Mouse (Mus musculus) embryonic facial prominence, embryonic 12.5 days (tissue): ENCODE data around the gene Mypop. TPM values are rescaled to one million over a fixed set of nuclear protein-coding genes. Genes with fewer than 3 reads are reported as not detected.

Experiments
- ATAC-seq: fragments of 200-750 bp; cut with Nextera tagmentation; 2 replicates; pipeline ENCODE4 v1.8.0; 2017; ENCODE audit not compliant: insufficient number of reproducible peaks, insufficient read depth, low FRiP score, low TSS enrichment
- H3K27ac ChIP-seq: fragments of 300-500 bp; sonication (generic); 2 replicates; pipeline ENCODE4 v1.5.1; 2016; ENCODE audit warnings: mild to moderate bottlenecking
- H3K27me3 ChIP-seq: fragments of 300-500 bp; sonication (generic); 2 replicates; pipeline ENCODE4 v1.6.1; 2016; ENCODE audit warnings: mild to moderate bottlenecking, moderate library complexity
- H3K36me3 ChIP-seq: fragments of 300-500 bp; sonication (generic); 2 replicates; pipeline ENCODE4 v1.6.1; 2016; ENCODE audit warnings: mild to moderate bottlenecking
- H3K4me1 ChIP-seq: fragments of 300-500 bp; sonication (generic); 2 replicates; pipeline ENCODE4 v1.6.1; 2016
- H3K4me2 ChIP-seq: fragments of 300-500 bp; sonication (generic); replicated peaks from 2 replicates; pipeline ENCODE4 v1.6.1; 2016; ENCODE audit warnings: mild to moderate bottlenecking, moderate library complexity
- H3K4me3 ChIP-seq: fragments of 300-500 bp; sonication (generic); 2 replicates; pipeline ENCODE4 v1.5.1; 2016; ENCODE audit warnings: mild to moderate bottlenecking
- H3K9ac ChIP-seq: fragments of 300-500 bp; sonication (generic); 2 replicates; pipeline ENCODE4 v1.6.1; 2016; ENCODE audit warnings: mild to moderate bottlenecking, moderate library complexity
- H3K9me3 ChIP-seq: fragments of 300-500 bp; sonication (generic); 2 replicates; pipeline ENCODE4 v1.6.1; 2016; ENCODE audit warnings: mild to moderate bottlenecking, moderate library complexity
- WGBS: fragments of 180-500 bp; shearing (Covaris S2); methylation state at CpG from one replicate; pipeline ENCODE4 v1.1.7; 2016; 5-methylcytosine and 5-hydroxymethylcytosine counted together
- polyA plus RNA-seq: library from polyadenylated mRNA; unstranded; fragments of >200 nt; fragmentation: Nextera tagmentation; extraction: Ambion mirVana; gene quantifications from 2 replicates; pipeline ENCODE4 v1.2.1, GENCODE M21; 2016

Gene Mypop
- polyA plus RNA-seq, 1 experiment from 2014 or later: 7.7 TPM

GRCm38 (mm10) chr7:18962171-18962792, 28.8 kb upstream of the Mypop start:
- Histone ChIP-seq H3K4me1 (peaks cover 10% of the 10 kb centered on the region; the same call in 1 of the 2 replicates), H3K9ac (no peak overlapping the region), H3K36me3 (no peaks in the 10 kb centered on the region), H3K4me2 (peak overlapping the region; percentile 32), H3K27me3 (peaks cover 88% of the 10 kb centered on the region), H3K27ac (no peak overlapping the region), H3K9me3 (no peaks in the 10 kb centered on the region), H3K4me3 (peak overlapping the region; percentile 13)
- WGBS: under 1% methylated on average over 17 of the region's 17 CpGs
- no peak for ATAC-seq

- peaks cover 6% of the 10 kb centered on the region; the same call in 1 of the 2 replicates for H3K4me1 ChIP-seq
- peaks cover 88% of the 10 kb centered on the region for H3K27me3 ChIP-seq
- 2% methylated on average over 20 of the region's 20 CpGs for WGBS
- no peaks in the 10 kb centered on the region for H3K36me3 ChIP-seq
- H3K4me3 ChIP-seq: peak overlapping the region; percentile 13
- H3K9ac ChIP-seq: 0 out of 2 replicates have a peak overlapping the region, but pooled peaks have one; percentile 11
- ATAC-seq: no peak
- peak overlapping the region; percentile 32 for H3K4me2 ChIP-seq
- no peaks in the 10 kb centered on the region for H3K9me3 ChIP-seq
- H3K27ac ChIP-seq: no peak overlapping the region
Measured at GRCm38 (mm10) chr7:18962795-18963194, 28.2 kb upstream of the Mypop start.

DNA sequence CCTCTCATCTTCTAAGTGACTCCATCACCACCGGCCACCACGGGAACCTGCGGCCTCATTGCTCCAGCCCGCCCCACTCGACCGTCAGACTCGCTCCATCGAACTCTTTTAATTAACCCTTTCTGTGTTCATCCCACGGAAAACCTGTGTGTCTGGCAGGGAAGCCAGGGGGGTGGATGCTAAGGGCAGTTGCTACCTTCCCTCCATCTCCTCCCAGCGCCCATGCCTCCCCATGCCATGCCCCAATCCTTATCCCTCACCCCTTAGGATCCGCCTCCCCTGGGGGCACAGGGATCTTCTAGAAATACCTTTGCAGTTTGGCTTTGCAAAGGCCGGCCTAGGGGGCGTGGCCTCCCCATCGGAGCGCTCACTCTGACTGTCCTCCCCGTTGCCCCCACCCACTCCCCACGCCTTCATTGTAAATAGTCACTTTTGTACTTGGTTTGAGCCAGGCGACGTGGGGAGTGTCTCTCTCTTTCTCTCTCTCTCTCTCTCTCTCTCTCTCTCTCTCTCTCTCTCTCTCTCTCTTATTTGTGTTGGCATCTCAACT, 27.7 kb upstream of the Mypop start:
- WGBS: 2% methylated on average over 18 of the region's 19 CpGs
- H3K4me1 ChIP-seq: peaks cover 6% of the 10 kb centered on the region; the same call in 1 of the 2 replicates
- H3K27me3 ChIP-seq: peaks cover 82% of the 10 kb centered on the region
- no peaks in the 10 kb centered on the region for H3K36me3 ChIP-seq
- ATAC-seq: no peak
- no peak overlapping the region for H3K9ac ChIP-seq
- H3K4me3 ChIP-seq: no peak overlapping the region
- H3K27ac ChIP-seq: no peak overlapping the region
- H3K9me3 ChIP-seq: no peaks in the 10 kb centered on the region
- peak overlapping the region; percentile 32 for H3K4me2 ChIP-seq

DNA sequence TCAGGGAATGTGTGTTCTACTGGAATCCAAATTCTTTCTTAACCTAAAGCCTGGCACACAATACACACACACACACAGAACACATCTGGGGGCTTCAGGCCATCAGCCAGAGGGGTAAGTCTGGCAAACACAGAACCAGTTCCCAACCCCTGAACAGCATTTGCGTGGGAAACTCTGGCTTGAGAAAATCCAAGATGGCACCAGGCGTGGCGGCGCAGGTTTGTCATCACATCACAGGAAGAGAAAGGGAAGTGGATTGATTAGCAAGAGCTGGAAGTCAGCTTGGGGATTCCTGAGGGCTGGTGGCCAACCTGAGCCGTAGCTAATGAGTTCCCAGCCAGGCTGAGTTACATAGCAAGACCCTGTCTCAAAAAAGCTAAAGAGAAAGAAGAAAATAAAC, 25.7 kb upstream of the Mypop start:
- no peak overlapping the region for H3K27ac ChIP-seq
- ATAC-seq: no peak
- 82% methylated on average over 5 of the region's 5 CpGs for WGBS
- no peak overlapping the region for H3K4me2 ChIP-seq
- H3K27me3 ChIP-seq: peaks cover 64% of the 10 kb centered on the region
- peaks cover 6% of the 10 kb centered on the region; the same call in 1 of the 2 replicates for H3K4me1 ChIP-seq
- H3K4me3 ChIP-seq: no peak overlapping the region
- H3K36me3 ChIP-seq: no peaks in the 10 kb centered on the region
- no peaks in the 10 kb centered on the region for H3K9me3 ChIP-seq
- H3K9ac ChIP-seq: no peak overlapping the region

- Histone ChIP-seq H3K27me3 (peaks cover 41% of the 10 kb centered on the region), H3K4me3 (no peak overlapping the region), H3K9ac (no peak overlapping the region), H3K4me1 (peaks cover 4% of the 10 kb centered on the region; the same call in 1 of the 2 replicates), H3K4me2 (no peak overlapping the region), H3K36me3 (no peaks in the 10 kb centered on the region), H3K9me3 (no peaks in the 10 kb centered on the region), H3K27ac (no peak overlapping the region)
- 9% methylated on average over 8 of the region's 8 CpGs for WGBS
- peak; percentile 16; the same call in 1 of the 2 replicates for ATAC-seq
Measured at GRCm38 (mm10) chr7:18967603-18968002, 23.4 kb upstream of the Mypop start.

DNA sequence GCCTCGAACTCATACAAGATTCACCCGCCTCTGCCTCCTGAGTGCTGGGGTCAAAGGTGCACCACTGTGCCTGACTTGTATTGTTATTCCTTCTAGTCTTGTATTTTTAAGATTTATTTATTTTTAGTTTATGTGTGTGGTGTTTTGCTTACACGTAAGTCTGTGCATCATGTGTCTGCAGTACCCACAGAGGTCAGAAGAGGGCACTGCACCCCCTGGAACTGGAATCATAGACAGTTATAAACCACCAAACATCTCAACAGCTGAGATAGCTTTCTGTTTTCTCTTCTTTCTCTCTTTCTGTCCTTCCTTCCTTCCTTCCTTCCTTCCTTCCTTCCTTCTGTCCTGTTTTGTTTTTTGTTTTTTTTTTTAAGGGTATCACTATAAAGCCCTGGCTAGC, 20.1 kb upstream of the Mypop start:
- Histone ChIP-seq H3K9ac (no peak overlapping the region), H3K4me3 (no peak overlapping the region), H3K27ac (no peak overlapping the region), H3K27me3 (peaks cover 16% of the 10 kb centered on the region), H3K4me2 (no peak overlapping the region), H3K9me3 (no peaks in the 10 kb centered on the region), H3K36me3 (no peaks in the 10 kb centered on the region), H3K4me1 (no peaks in the 10 kb centered on the region)
- 87% methylated on average over 3 of the region's 3 CpGs for WGBS
- no peak for ATAC-seq

DNA sequence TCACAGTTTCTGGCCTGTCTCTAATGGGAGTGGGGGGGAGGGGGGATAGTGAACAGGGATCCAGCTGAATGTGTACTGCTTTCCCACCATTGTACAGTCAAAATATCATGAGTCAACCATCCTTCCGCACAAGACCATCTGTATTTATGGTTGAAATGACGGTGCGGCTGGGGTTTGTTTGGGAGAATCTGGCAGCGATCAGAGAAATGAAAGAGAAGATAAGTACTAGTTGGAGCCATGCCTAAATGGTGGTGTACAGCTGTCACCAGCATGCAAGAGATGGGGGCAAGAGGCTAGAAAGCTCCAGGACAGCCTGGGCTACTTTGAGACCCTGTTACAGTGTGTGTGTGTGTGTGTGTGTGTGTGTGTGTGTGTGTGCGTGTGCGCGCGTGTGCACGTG, 12.7 kb upstream of the Mypop start:
- Histone ChIP-seq H3K27ac (no peak overlapping the region), H3K4me2 (no peak overlapping the region), H3K4me1 (no peaks in the 10 kb centered on the region), H3K9ac (no peak overlapping the region), H3K4me3 (no peak overlapping the region), H3K27me3 (peaks cover 8% of the 10 kb centered on the region; the same call in 1 of the 2 replicates), H3K36me3 (no peaks in the 10 kb centered on the region), H3K9me3 (no peaks in the 10 kb centered on the region)
- WGBS: 90% methylated on average over 9 of the region's 9 CpGs
- ATAC-seq: no peak

DNA sequence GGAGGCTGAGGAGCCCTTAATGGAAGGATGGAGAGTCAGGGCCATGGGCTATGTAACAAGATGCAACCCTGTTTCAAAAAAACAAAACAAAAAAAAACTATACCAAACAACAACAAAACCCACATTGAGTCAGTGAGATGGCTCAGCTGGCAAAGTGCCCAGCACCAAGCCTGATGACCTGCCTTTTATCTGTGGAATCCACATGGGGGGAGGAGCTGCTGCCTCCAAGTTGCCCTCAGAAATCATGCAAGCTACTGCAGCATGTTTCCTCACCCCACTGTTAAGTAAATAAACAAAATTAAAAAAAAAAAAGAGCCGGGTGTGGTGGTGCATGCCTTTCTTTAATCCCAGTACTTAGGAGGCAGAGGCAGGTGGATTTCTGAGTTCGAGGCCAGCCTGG, 4.5 kb upstream of the Mypop start:
- no peak overlapping the region for H3K27ac ChIP-seq
- 73% methylated on average over 2 of the region's 2 CpGs for WGBS

GRCm38 (mm10) chr7:18987100-18987499, 3.9 kb upstream of the Mypop start, which contains the start of gene Nanos2:
Gene Nanos2, plus strand, starts transcription at chr7:18987400.
- Histone ChIP-seq H3K27ac (no peak within 1 kb of the TSS), H3K4me2 (no peak within 1 kb of the TSS), H3K27me3 (0 out of 2 replicates have a peak, but pooled peaks cover 11% of the 10 kb centered on the region), H3K4me3 (no peak within 1 kb of the TSS), H3K9ac (no peak within 1 kb of the TSS), H3K36me3 (no peaks in the 10 kb centered on the region), H3K4me1 (0 out of 2 replicates have a peak, but pooled peaks cover under 1% of the 10 kb centered on the region), H3K9me3 (no peaks in the 10 kb centered on the region)
- no peak for ATAC-seq
- 75% methylated on average over 2 of the region's 2 CpGs for WGBS

More for the DNA sequence above, 4.5 kb upstream of the Mypop start:
- no peak overlapping the region for H3K4me2 ChIP-seq
- no peak for ATAC-seq
- H3K4me3 ChIP-seq: no peak overlapping the region
- H3K36me3 ChIP-seq: no peaks in the 10 kb centered on the region
- no peak overlapping the region for H3K9ac ChIP-seq
- H3K9me3 ChIP-seq: no peaks in the 10 kb centered on the region
- no peaks in the 10 kb centered on the region for H3K4me1 ChIP-seq
- H3K27me3 ChIP-seq: 0 out of 2 replicates have a peak, but pooled peaks cover 8% of the 10 kb centered on the region

GRCm38 (mm10) chr7:18987747-18988146, 3.3 kb upstream of the Mypop start:
- H3K9ac ChIP-seq: no peak overlapping the region
- H3K4me3 ChIP-seq: no peak overlapping the region
- no peak overlapping the region for H3K4me2 ChIP-seq
- no peak overlapping the region for H3K27ac ChIP-seq
- no peak for ATAC-seq
- peaks cover 18% of the 10 kb centered on the region; the same call in 1 of the 2 replicates for H3K27me3 ChIP-seq
- H3K4me1 ChIP-seq: peaks cover 7% of the 10 kb centered on the region; the same call in 1 of the 2 replicates
- WGBS: 76% methylated on average over 13 of the region's 13 CpGs
- H3K9me3 ChIP-seq: no peaks in the 10 kb centered on the region
- H3K36me3 ChIP-seq: no peaks in the 10 kb centered on the region

DNA sequence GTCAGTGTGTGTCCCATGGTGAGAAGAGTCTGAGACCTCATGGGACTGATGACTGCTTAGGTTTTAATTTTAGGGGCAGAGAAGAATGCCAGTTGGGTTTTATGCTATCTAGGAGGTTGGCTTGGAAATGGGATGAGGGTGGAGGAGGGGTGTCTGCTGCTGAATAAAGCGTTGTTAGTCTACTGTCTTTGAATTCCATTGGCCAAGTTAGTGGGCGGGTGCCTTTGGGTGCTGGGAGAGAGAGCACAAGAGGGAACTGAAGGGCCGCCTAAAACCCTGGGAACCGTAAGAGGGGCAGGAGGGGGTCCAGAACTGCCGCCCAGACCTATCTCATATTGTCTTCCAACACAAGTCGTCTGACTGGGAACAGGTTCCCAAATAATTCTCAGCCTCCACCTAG, 2.3 kb upstream of the Mypop start:
- Histone ChIP-seq H3K27me3 (peaks cover 28% of the 10 kb centered on the region), H3K9me3 (no peaks in the 10 kb centered on the region), H3K4me2 (no peak overlapping the region), H3K4me1 (peaks cover 12% of the 10 kb centered on the region; the same call in 1 of the 2 replicates), H3K9ac (no peak overlapping the region), H3K4me3 (no peak overlapping the region), H3K27ac (no peak overlapping the region), H3K36me3 (no peaks in the 10 kb centered on the region)
- WGBS: 72% methylated on average over 6 of the region's 6 CpGs
- ATAC-seq: no peak

DNA sequence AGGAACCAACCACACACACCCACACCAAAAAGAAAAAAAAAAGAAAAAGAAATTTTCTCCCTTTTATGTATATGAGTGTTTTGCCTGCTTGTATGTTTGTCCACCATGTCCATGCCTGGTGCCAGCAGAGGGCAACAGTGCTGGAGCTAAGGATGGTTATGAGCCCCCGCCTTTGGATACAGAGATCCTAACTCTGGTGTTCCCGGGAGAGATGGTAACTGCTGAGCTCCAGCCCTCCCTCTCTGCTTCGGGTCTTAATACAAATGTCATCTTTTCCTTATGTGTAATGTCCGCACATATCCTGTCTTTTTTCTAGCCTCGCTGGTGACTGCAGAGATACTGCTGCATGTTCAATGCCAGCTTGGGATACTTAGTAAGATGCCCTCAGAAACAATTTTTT, 1.1 kb upstream of the Mypop start:
- Histone ChIP-seq H3K27me3 (peaks cover 30% of the 10 kb centered on the region), H3K9me3 (no peaks in the 10 kb centered on the region), H3K4me1 (peaks cover 12% of the 10 kb centered on the region; the same call in 1 of the 2 replicates), H3K27ac (peak overlapping the region; percentile 87; the same call in 1 of the 2 replicates), H3K9ac (0 out of 2 replicates have a peak overlapping the region, but pooled peaks have one; percentile 16), H3K4me2 (peak overlapping the region; percentile 77), H3K36me3 (no peaks in the 10 kb centered on the region), H3K4me3 (peak overlapping the region; percentile 48)
- 13% methylated on average over 5 of the region's 5 CpGs for WGBS
- ATAC-seq: no peak
